Mouse (Mus musculus) E14TG2a.4 (cell line): ENCODE results near the gene Notum.

ENCODE experiments used
- CTCF ChIP-seq: conservative IDR thresholded peaks from 2 replicates; pipeline ENCODE4 v1.5.1; 2014; ENCODE audit warnings: low read length
- NANOG ChIP-seq: IDR thresholded peaks from 2 replicates; pipeline ENCODE4 v1.6.1; 2014; ENCODE audit warnings: borderline replicate concordance, low read length, mixed read lengths
- POU5F1 ChIP-seq: IDR thresholded peaks from 2 replicates; pipeline ENCODE4 v1.6.1; 2014; ENCODE audit warnings: low read length, borderline replicate concordance

DNA sequence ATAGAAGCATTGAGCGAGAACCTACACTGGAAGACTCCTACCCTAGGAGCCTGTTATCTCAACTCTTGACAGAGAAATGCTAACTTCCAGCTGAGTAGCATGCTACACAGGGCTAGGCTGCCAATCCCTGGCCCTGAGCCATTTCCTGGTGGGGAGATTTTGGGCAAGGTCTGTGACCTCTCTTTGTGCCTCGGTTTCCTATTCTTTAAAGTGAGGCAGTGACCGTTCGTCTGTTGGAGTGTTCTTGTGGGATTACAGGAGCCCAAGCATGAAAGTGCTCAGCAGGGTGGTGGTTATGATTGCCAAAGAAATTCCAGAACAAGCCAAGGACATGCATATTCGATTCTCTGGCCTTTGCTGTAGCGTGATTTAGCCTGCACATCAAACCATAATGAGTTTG lies 1.8 kb upstream of the Notum start:
- TF ChIP-seq CTCF (no peak), POU5F1 (no peak), NANOG (no peak)
